Mouse (Mus musculus) lung, embryonic 15.5 days (tissue): ENCODE results near the gene B4galnt2. TPM values are rescaled to one million over a fixed set of nuclear protein-coding genes. Genes with fewer than 3 reads are reported as not detected.

ENCODE experiments used
- microRNA-seq: library from miRNA; unstranded; fragments of <30 nt; microRNA quantifications from one replicate; pipeline ENCODE4, GENCODE M21; 2016
- polyA plus RNA-seq: library from polyadenylated mRNA; unstranded; fragments of >200 nt; fragmentation: Nextera tagmentation; extraction: Ambion mirVana; gene quantifications from 2 replicates; pipeline ENCODE4 v1.2.1, GENCODE M21; 2015

Gene B4galnt2
- polyA plus RNA-seq, 1 experiment from 2014 or later = 0.30 TPM

Small RNA genes within 50 kb of the gene (microRNA-seq; reads per million reads assigned to microRNA genes)
- 0.56 reads per million for gene Mir3063

Other genes with a start within 250 kb of the B4galnt2 start
- 199 and 205 TPM in 2 replicates for gene Phb, start 247.9 kb downstream of the B4galnt2 start, polyA plus RNA-seq
- gene Zfp652, start 202.2 kb downstream of the B4galnt2 start, polyA plus RNA-seq = 22.9 and 24.1 TPM in 2 replicates
- gene B130006D01Rik, start 191.3 kb downstream of the B4galnt2 start, polyA plus RNA-seq = 1.1 and 1.4 TPM in 2 replicates
- 0.32 and 0.84 TPM in 2 replicates for gene Phospho1, start 90.4 kb downstream of the B4galnt2 start, polyA plus RNA-seq
- gene Gngt2, start 77.7 kb downstream of the B4galnt2 start, polyA plus RNA-seq = 18.9 and 20.9 TPM in 2 replicates
- 11.4 and 19.7 TPM in 2 replicates for gene Abi3, start 72.4 kb downstream of the B4galnt2 start, polyA plus RNA-seq
- 36.0 and 36.6 TPM in 2 replicates for gene Igf2bp1, start 91.0 kb upstream of the B4galnt2 start, polyA plus RNA-seq
- gene Gip, start 109.7 kb upstream of the B4galnt2 start, polyA plus RNA-seq = not detected in 2 replicates
- 91.4 and 94.6 TPM in 2 replicates for gene Snf8, start 120.0 kb upstream of the B4galnt2 start, polyA plus RNA-seq
- gene Ube2z, start 150.5 kb upstream of the B4galnt2 start, polyA plus RNA-seq = 42.2 and 45.0 TPM in 2 replicates
- gene Atp5g1, start 160.8 kb upstream of the B4galnt2 start, polyA plus RNA-seq = 522 and 555 TPM in 2 replicates
- gene Calcoco2, start 197.1 kb upstream of the B4galnt2 start, polyA plus RNA-seq = 0.13 and 0.24 TPM in 2 replicates
- 0.68 and 0.93 TPM in 2 replicates for gene Ttll6, start 218.9 kb upstream of the B4galnt2 start, polyA plus RNA-seq